Mouse (Mus musculus) megakaryocyte, embryonic 14.5 days (primary cell): ENCODE measurements around the gene Pdcd6ip. TPM values are rescaled to one million over a fixed set of nuclear protein-coding genes. Genes with fewer than 3 reads are reported as not detected.
"Not testable (repeated sequence)": the region's sequence is repeated elsewhere in the genome, so short reads cannot be mapped to it uniquely, and the experiment has no call there.

ENCODE experiments used
- H3K27me3 ChIP-seq: replicated peaks from 2 replicates; pipeline ENCODE3; 2012; ENCODE audit warnings: inconsistent platforms
- H3K36me3 ChIP-seq: replicated peaks from 2 replicates; pipeline ENCODE3; 2012; ENCODE audit warnings: low read length, inconsistent platforms, mixed read lengths
- H3K4me1 ChIP-seq: 2 replicates; pipeline ENCODE4 v1.6.1; 2012; ENCODE audit warnings: inconsistent platforms
- H3K4me3 ChIP-seq: replicated peaks from 2 replicates; pipeline ENCODE3; 2012; ENCODE audit warnings: moderate library complexity, mild to moderate bottlenecking, inconsistent platforms
- H3K9me3 ChIP-seq: 2 replicates; pipeline ENCODE4 v1.6.1; 2012; ENCODE audit warnings: inconsistent platforms
- FLI1 ChIP-seq: IDR thresholded peaks from 2 replicates; pipeline ENCODE4 v1.6.1; 2012; ENCODE audit warnings: low read length, inconsistent platforms, mixed read lengths
- GATA1 ChIP-seq: IDR thresholded peaks from 3 replicates; pipeline ENCODE4 v1.6.1; 2012; ENCODE audit warnings: mixed read lengths, low read length, inconsistent platforms, borderline replicate concordance
- polyA plus RNA-seq: library from polyadenylated mRNA; stranded (reverse); fragments of >175 nt; gene quantifications from 2 replicates; pipeline ENCODE4 v1.2.3, GENCODE M21; 2012; ENCODE audit warnings: low replicate concordance; ENCODE audit not compliant: insufficient read depth

Gene Pdcd6ip
- polyA plus RNA-seq, 1 experiment: 335 TPM

- Histone ChIP-seq H3K36me3 (peaks cover 2% of the 10 kb centered on the region), H3K9me3 (no peaks in the 10 kb centered on the region), H3K27me3 (peaks cover 5% of the 10 kb centered on the region), H3K4me3 (no peak overlapping the region), H3K4me1 (peaks cover 12% of the 10 kb centered on the region)
- TF ChIP-seq GATA1 (no peak), FLI1 (no peak)
These were observed 27.9 kb upstream of the Pdcd6ip start for GRCm38 (mm10) chr9:113735920-113736319.

- H3K4me3 ChIP-seq: no peak overlapping the region
- H3K9me3 ChIP-seq: no peaks in the 10 kb centered on the region
- no peak for TF ChIP-seq FLI1
- no peak for TF ChIP-seq GATA1
- peaks cover 17% of the 10 kb centered on the region for H3K4me1 ChIP-seq
- H3K27me3 ChIP-seq: peaks cover 5% of the 10 kb centered on the region
- no peaks in the 10 kb centered on the region for H3K36me3 ChIP-seq
These were observed 23.5 kb upstream of the Pdcd6ip start for GRCm38 (mm10) chr9:113731540-113731939.

GRCm38 (mm10) chr9:113726991-113727680 is 19.1 kb upstream of the Pdcd6ip start:
- peaks cover 25% of the 10 kb centered on the region for H3K4me1 ChIP-seq
- H3K9me3 ChIP-seq: no peaks in the 10 kb centered on the region
- no peak overlapping the region for H3K4me3 ChIP-seq
- TF ChIP-seq GATA1 (no peak), FLI1 (no peak)
- no peaks in the 10 kb centered on the region for H3K36me3 ChIP-seq
- H3K27me3 ChIP-seq: no peaks in the 10 kb centered on the region

GRCm38 (mm10) chr9:113726131-113726530 is 18.1 kb upstream of the Pdcd6ip start:
- peaks cover 4% of the 10 kb centered on the region; the same call in 1 of the 2 replicates for H3K9me3 ChIP-seq
- H3K4me3 ChIP-seq: no peak overlapping the region
- TF ChIP-seq GATA1: no peak
- TF ChIP-seq FLI1: no peak

GRCm38 (mm10) chr9:113725609-113726008 is 17.6 kb upstream of the Pdcd6ip start:
- not testable (repeated sequence) for H3K4me3 ChIP-seq

More at GRCm38 (mm10) chr9:113726131-113726530, 18.1 kb upstream of the Pdcd6ip start:
- Histone ChIP-seq H3K27me3 (no peaks in the 10 kb centered on the region), H3K4me1 (peaks cover 25% of the 10 kb centered on the region), H3K36me3 (no peaks in the 10 kb centered on the region)

GRCm38 (mm10) chr9:113724646-113725045 is 16.6 kb upstream of the Pdcd6ip start:
- Histone ChIP-seq H3K4me3 (no peak overlapping the region), H3K27me3 (no peaks in the 10 kb centered on the region), H3K36me3 (no peaks in the 10 kb centered on the region), H3K9me3 (peaks cover 4% of the 10 kb centered on the region; the same call in 1 of the 2 replicates), H3K4me1 (peaks cover 21% of the 10 kb centered on the region)
- no peak for TF ChIP-seq FLI1
- TF ChIP-seq GATA1: no peak

More at GRCm38 (mm10) chr9:113725609-113726008, 17.6 kb upstream of the Pdcd6ip start:
- H3K9me3 ChIP-seq, H3K36me3 ChIP-seq, H3K27me3 ChIP-seq: not testable (repeated sequence)
- peaks cover 25% of the 10 kb centered on the region for H3K4me1 ChIP-seq

- H3K27me3 ChIP-seq: peaks cover 11% of the 10 kb centered on the region
- TF ChIP-seq GATA1 (no peak), FLI1 (no peak)
These were observed 11.0 kb upstream of the Pdcd6ip start for GRCm38 (mm10) chr9:113719063-113719462.

GRCm38 (mm10) chr9:113710871-113711270 is 2.8 kb upstream of the Pdcd6ip start:
- TF ChIP-seq GATA1 (no peak), FLI1 (no peak)
- peaks cover 21% of the 10 kb centered on the region for H3K4me1 ChIP-seq
- no peaks in the 10 kb centered on the region for H3K9me3 ChIP-seq
- H3K27me3 ChIP-seq: peaks cover 30% of the 10 kb centered on the region
- H3K36me3 ChIP-seq: no peaks in the 10 kb centered on the region
- H3K4me3 ChIP-seq: no peak overlapping the region

More at GRCm38 (mm10) chr9:113719063-113719462, 11.0 kb upstream of the Pdcd6ip start:
- Histone ChIP-seq H3K36me3 (no peaks in the 10 kb centered on the region), H3K4me1 (peaks cover 5% of the 10 kb centered on the region; the same call in 1 of the 2 replicates), H3K4me3 (no peak overlapping the region), H3K9me3 (peaks cover 4% of the 10 kb centered on the region; the same call in 1 of the 2 replicates)

- H3K9me3 ChIP-seq: no peaks in the 10 kb centered on the region
- peak overlapping the region; percentile 98 for H3K4me3 ChIP-seq
- H3K27me3 ChIP-seq: peaks cover 16% of the 10 kb centered on the region
- H3K36me3 ChIP-seq: peaks cover 17% of the 10 kb centered on the region
- H3K4me1 ChIP-seq: peaks cover 37% of the 10 kb centered on the region
- TF ChIP-seq FLI1 (no peak), GATA1 (no peak)
These were observed 562 bp upstream of the Pdcd6ip start for GRCm38 (mm10) chr9:113708361-113709280.

- Histone ChIP-seq H3K4me1 (peaks cover 53% of the 10 kb centered on the region), H3K36me3 (peaks cover 33% of the 10 kb centered on the region), H3K27me3 (peaks cover 8% of the 10 kb centered on the region), H3K9me3 (no peaks in the 10 kb centered on the region), H3K4me3 (peak overlapping the region; percentile 98)
- no peak for TF ChIP-seq FLI1
- TF ChIP-seq GATA1: peak; percentile 20; the same call in 1 of the 3 replicates
These were observed 1.2 kb downstream of the Pdcd6ip start for GRCm38 (mm10) chr9:113706841-113707240.
